Mouse (Mus musculus) myocyte (in vitro differentiated cells): ENCODE data around the gene Adad1.

Source experiments
- CEBPB ChIP-seq: IDR thresholded peaks from 2 replicates; pipeline ENCODE4 v1.6.1; 2011; ENCODE audit warnings: mild to moderate bottlenecking, moderate library complexity; ENCODE audit not compliant: poor library complexity, insufficient read depth, severe bottlenecking
- E2F4 ChIP-seq: IDR thresholded peaks from one replicate; pipeline ENCODE4 v1.6.1; 2011; ENCODE audit warnings: mild to moderate bottlenecking, control low read depth, moderate library complexity; ENCODE audit not compliant: insufficient read depth
- MAX ChIP-seq: IDR thresholded peaks from one replicate; pipeline ENCODE4 v1.6.1; 2011; ENCODE audit warnings: low read depth, mild to moderate bottlenecking, control low read depth
- MYOD1 ChIP-seq, 3 experiments: IDR thresholded peaks; one replicate each; pipeline ENCODE4 v1.6.1; 2011; ENCODE audit warnings: control low read depth in 2 of 3, low read depth in 2 of 3, mild to moderate bottlenecking in 2 of 3, moderate library complexity in 1 of 3; ENCODE audit not compliant: insufficient read length in 2 of 3, control insufficient read depth in 1 of 3
- MYOG ChIP-seq, 3 experiments: IDR thresholded peaks; one replicate each; pipeline ENCODE4 v1.6.1; 2011; ENCODE audit warnings: control low read depth in 2 of 3, low read depth in 2 of 3, mild to moderate bottlenecking in 2 of 3; ENCODE audit not compliant: insufficient read length in 2 of 3, control insufficient read depth in 1 of 3, insufficient read depth in 1 of 3
- POLR2A ChIP-seq: IDR thresholded peaks from one replicate; pipeline ENCODE4 v1.6.1; 2011; ENCODE audit warnings: low read depth, mild to moderate bottlenecking, control low read depth, moderate library complexity; ENCODE audit not compliant: insufficient read length
- POLR2AphosphoS2 ChIP-seq: IDR thresholded peaks from one replicate; pipeline ENCODE4 v1.6.1; 2011; ENCODE audit warnings: low read depth, control low read depth; ENCODE audit not compliant: insufficient read length
- REST ChIP-seq: IDR thresholded peaks from one replicate; pipeline ENCODE4 v1.6.1; 2011; ENCODE audit warnings: mild to moderate bottlenecking, control low read depth, moderate library complexity; ENCODE audit not compliant: insufficient read depth, insufficient read length
- TCF12 ChIP-seq: IDR thresholded peaks from one replicate; pipeline ENCODE4 v1.6.1; 2011; ENCODE audit warnings: mild to moderate bottlenecking, control low read depth; ENCODE audit not compliant: poor library complexity, insufficient read depth, severe bottlenecking
- USF1 ChIP-seq: IDR thresholded peaks from one replicate; pipeline ENCODE4 v1.6.1; 2011; ENCODE audit warnings: low read depth, mild to moderate bottlenecking, control low read depth, moderate library complexity

DNA sequence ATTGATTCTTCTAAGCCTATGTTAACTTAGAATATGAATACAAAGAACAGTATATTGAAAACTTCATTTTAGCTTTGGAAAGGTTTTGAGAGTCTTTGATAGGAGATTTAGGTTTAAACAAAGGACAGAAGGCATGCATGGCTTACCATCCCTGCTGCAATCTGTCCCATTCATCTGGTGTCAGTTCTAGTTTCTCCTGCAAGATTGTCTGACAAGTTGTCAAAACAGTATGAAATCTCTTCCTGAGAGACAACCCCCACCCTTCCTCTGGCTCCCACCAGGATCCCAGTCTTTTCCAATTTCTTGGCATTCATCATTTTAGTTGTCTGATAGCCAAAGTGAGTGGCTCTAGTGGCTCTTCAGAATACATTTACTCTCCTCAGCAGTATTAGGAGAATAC is 27.4 kb downstream of the Adad1 start:
- no peak for TF ChIP-seq MAX
- no peak for TF ChIP-seq POLR2A
- TF ChIP-seq REST = no peak
- no peak for TF ChIP-seq POLR2AphosphoS2
- TF ChIP-seq E2F4 = no peak
- TF ChIP-seq USF1 = no peak
- no peak for TF ChIP-seq TCF12
- TF ChIP-seq MYOG (IDR thresholded peaks at IDR 0.05; ENCODE audit: control insufficient read depth in 1 of 3, insufficient read depth in 1 of 3, insufficient read length in 2 of 3, low read depth in 2 of 3) = no peak
- no peak for TF ChIP-seq MYOD1 (IDR thresholded peaks at IDR 0.05; ENCODE audit: control insufficient read depth in 1 of 3, insufficient read length in 2 of 3, low read depth in 2 of 3)
- TF ChIP-seq CEBPB = no peak
